Mouse (Mus musculus) lung, postnatal 4 days (tissue): Measurements from ENCODE around the gene Ice1.

ENCODE experiments used
- DNase-seq, 2 experiments: peaks; one replicate each; pipeline ENCODE4 v3.0.0; 2021

Ice1 gene

DNA sequence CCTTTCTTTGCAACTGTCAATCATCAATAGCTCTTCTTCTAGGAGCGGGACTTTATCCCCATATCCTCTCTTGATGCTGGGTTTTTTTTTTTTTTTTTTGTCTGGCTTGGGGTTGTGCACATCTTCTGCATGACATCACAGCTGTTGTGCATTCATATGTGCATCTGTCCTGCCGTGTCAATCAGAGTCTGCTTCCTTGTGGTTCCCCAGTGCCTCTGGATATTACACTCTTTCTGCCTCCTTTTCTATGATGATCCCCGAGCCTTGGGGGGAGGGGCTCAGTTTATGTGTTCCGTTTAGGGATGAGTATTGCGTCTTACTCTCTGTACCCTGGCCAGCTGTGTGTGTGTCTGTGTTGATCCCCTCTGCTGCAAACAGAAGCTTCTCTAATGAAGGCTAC, 84.0 kb downstream of the Ice1 start:
- DNase-seq: no peak

DNA sequence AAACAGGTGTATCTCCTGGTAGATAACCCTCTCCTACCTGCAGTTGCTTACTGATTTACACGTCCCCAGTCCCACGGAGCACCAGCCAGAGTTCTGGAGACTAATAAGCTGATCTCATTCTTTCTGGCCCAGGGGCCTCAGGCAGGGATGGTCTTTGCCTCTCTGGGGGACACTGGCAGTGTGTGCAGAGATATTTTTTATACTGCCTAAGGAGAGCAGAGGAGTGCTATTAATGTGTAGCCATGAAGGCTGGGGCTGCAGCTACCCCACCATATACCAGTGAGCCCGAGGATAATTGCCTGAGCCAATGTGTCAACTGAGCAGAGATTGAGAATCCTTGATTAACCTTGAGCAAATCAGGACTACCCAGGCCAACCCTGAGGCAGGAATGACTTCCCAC, 90.0 kb downstream of the Ice1 start:
- DNase-seq: no peak

DNA sequence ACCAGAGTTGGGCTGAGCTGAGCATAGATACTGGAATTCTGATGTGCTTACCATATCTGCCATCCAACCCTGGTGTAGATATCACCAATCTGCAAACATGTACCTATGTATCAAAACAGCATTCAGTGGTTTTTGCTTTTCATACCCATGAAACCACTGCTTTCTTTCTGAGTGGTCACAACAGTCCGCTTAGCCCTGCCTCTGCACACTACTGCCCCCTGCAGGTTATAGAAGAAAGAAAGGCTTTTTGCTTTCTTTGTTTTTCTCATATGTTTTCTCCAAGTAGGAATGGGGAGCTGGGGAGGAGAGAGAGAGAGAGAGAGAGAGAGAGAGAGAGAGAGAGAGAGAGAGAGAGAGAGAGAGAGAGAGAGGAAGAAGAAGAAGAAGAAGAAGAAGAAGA, 92.2 kb downstream of the Ice1 start:
- DNase-seq: no peak

DNA sequence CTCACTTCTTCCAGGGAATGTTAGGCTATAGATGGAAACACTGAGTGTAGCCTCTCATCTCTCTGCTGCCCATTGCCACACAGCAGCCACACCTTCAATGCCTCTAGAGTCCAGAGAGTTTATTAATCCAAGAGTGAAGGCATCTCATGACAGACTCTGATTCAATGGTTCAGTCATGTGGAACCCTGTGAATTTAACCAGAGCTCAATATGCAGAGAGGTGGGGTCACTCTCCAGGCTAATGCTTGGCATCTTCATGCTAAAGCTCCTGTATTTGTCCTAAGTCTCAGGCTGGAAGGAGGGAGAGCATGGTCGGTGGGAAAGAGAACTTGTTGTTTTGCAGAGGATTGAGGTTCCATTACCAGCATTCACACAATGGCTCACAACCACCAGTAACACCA, 97.6 kb downstream of the Ice1 start:
- no peak for DNase-seq

DNA sequence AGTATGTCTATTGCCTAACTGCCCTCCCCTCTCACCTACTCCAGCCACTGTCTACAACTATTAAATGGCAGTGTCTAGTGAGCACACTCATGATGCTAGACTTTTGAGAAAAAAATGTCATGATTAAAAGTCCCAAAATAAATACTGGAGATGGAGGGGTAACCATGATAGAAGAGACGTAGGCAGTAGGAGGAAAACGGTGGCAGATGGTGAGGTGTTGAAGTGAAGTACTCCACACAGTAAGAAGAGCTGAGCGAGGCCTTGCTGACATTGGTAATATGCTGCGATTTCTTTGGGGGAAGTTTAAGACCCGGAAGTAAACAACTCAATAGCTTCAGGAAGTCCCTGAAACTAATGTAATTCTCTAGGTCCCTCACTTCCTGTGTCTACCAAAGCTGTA, 104.0 kb downstream of the Ice1 start:
- no peak for DNase-seq

DNA sequence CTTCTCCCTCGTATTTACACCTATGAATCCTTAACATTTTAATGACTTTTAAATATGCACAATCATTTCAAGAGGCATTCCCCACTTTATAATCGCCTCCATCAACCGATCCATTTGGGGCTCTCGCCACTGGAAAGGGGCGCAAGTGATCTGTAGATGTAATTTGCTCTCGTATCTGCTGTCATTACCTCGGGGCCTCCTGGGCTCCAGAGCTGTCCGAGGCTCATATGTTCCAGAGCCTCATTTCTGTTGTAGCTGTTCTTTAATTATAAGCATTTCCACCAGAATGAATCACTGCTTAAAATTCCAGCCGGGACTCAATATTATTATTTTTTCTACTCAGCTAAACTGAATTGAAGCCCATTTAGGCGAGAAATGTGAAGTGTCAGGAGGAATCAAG, 104.7 kb downstream of the Ice1 start:
- no peak for DNase-seq

DNA sequence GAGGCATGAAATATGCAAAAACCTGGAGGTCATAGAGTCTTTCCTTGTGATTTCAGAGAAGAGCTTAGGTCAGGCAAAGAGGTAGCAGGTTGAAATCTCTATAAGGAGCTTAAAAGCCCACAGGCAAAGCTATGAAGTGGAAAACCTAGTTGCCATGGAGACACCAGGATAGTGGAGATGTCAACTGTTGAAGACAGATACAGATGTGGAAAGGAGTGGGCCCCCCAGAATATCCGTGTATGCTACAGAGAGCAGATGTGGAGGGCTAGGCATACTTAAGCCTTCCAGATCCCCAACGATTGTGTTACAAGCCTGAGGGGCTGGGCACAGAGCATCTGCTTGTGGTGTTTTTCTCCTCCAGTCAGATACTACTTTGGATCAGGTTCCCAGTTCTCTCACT, 119.8 kb downstream of the Ice1 start:
- no peak for DNase-seq

DNA sequence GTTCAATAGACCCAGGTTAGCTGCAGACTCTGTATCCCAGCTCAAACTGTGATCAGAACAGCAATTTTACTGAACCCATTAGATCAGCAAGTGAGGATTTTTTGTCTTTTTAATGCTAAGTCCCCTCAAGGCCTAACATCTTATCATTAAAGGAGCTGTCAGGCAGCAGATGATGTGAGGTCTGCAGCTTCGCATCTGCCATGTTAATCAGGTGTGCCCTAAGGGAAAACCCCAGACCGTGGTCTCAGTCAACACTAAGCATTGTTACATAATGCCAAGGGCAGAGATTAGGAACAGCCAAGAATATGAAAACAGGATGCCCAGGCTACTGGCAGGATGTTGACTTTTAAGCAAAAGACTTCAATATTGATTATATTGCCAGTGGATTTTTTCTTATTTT, 122.4 kb downstream of the Ice1 start:
- no peak for DNase-seq

DNA sequence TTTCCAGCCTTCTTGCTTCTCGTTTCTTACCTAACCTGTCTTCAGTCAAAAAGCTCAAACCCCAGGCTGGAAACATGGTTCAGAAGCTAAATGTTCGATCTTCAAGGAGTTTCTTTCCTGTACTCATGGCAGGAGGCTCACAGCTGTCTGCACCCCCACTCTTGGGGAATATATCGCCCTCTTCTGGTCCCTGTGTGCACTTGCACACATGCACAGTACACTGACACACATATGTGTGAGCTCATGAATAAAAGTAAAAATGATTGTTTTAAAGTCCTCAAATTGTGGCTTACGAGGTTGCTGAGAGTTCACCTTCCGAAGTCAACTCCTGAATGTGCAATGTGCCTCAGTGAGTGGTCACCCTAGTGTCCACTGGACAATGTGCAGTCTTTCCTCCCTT, 127.2 kb downstream of the Ice1 start:
- no peak for DNase-seq

DNA sequence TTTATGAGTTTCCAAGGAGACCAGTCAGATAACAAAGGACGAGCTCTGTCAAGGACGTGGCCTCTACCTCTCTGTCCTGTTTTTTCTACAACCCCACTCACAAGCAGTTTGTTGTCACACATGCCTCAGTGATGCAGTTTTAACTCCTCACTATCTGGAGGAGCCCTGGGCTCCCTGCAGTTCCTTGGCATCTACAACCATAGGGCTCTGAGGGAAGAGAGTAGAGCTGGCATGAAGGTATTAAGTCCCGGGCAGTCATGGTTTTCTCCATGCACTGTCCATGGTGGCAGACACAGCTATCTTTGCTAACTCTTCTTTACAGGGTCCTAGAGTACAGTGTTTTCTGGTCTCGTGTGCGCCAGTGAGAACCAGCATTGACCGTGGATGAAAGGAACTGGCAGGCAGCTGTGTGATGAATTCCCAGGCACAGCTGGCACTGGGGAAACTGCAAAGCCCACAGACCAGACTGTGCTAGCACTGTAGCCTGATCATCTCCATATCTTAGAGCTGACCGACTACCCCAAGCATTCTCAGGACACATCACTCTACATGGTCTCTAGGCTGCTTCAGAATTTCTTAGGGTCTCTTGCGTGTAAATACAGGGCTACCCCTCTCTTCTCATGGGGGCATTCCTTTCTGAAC, 127.9 kb downstream of the Ice1 start:
- DNase-seq: no peak

DNA sequence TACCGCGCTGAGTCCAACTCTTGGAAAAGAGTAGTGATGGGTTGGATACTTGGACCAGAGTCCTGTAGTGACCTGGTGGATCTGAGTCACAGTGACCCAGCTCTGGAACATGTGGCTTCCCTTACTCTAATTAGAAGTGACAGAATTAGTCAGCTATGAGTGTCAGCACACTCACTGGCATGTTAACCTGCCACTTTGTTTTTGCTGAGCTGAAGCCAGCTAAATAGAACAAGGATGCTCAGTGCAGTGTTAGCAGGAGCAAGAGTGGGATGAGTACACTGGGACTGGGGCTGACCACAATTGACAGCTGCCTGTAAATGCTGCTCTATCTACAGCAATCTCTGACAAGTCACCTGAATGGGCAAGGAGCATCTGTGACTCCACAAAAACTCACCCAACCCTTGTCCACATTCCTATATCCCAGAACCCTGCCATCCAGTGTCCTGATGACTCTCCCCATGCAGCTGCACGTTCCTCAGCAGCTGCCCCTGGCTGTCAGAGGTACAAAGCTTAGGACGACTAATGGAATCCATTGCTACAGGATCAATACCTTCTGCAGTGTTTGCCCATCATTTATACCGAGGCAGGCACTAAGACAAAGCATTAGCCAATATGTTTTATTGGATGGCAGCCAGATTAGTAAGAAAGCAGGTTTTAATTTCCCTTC, 128.6 kb downstream of the Ice1 start:
- no peak for DNase-seq
